Mouse (Mus musculus) heart, embryonic 15.5 days (tissue): ENCODE measurements around the gene Arhgap19. TPM values are rescaled to one million over a fixed set of nuclear protein-coding genes. Genes with fewer than 3 reads are reported as not detected.

Experiments used
- ATAC-seq: fragments of 200-750 bp; cut with Nextera tagmentation; replicated peaks from 2 replicates; pipeline ENCODE4 v1.8.0; 2017; ENCODE audit warnings: low read depth, moderate TSS enrichment; ENCODE audit not compliant: insufficient number of reproducible peaks, insufficient read depth, low FRiP score
- H3K27ac ChIP-seq: fragments of 300-500 bp; sonication (generic); 2 replicates; pipeline ENCODE4 v1.5.1; 2015; ENCODE audit warnings: mild to moderate bottlenecking, inconsistent platforms
- H3K27me3 ChIP-seq: fragments of 300-500 bp; sonication (generic); 2 replicates; pipeline ENCODE4 v1.6.1; 2015; ENCODE audit warnings: inconsistent platforms
- H3K36me3 ChIP-seq: fragments of 300-500 bp; sonication (generic); 2 replicates; pipeline ENCODE4 v1.6.1; 2015; ENCODE audit warnings: mild to moderate bottlenecking, inconsistent platforms
- H3K4me1 ChIP-seq: fragments of 300-500 bp; sonication (generic); replicated peaks from 2 replicates; pipeline ENCODE4 v1.6.1; 2015; ENCODE audit warnings: inconsistent platforms
- H3K4me2 ChIP-seq: fragments of 300-500 bp; sonication (generic); 2 replicates; pipeline ENCODE4 v1.6.1; 2015; ENCODE audit warnings: inconsistent platforms, mild to moderate bottlenecking, moderate library complexity
- H3K4me3 ChIP-seq: fragments of 300-500 bp; sonication (generic); 2 replicates; pipeline ENCODE4 v1.5.1; 2015; ENCODE audit warnings: mild to moderate bottlenecking, inconsistent platforms
- H3K9ac ChIP-seq: fragments of 300-500 bp; sonication (generic); 2 replicates; pipeline ENCODE4 v1.6.1; 2015; ENCODE audit warnings: mild to moderate bottlenecking, inconsistent platforms
- H3K9me3 ChIP-seq: fragments of 300-500 bp; sonication (generic); replicated peaks from 2 replicates; pipeline ENCODE4 v1.6.1; 2016; ENCODE audit warnings: inconsistent platforms
- WGBS: fragments of 180-500 bp; shearing (Covaris S2); methylation state at CpG from one replicate; pipeline ENCODE4 v1.1.7; 2015; ENCODE audit warnings: mixed read lengths; 5-methylcytosine and 5-hydroxymethylcytosine counted together
- polyA plus RNA-seq: library from polyadenylated mRNA; unstranded; fragments of >200 nt; fragmentation: Nextera tagmentation; extraction: Ambion mirVana; gene quantifications from 2 replicates; pipeline ENCODE4 v1.2.1, GENCODE M21; 2015

Gene Arhgap19
- polyA plus RNA-seq, 1 experiment from 2014 or later, result 9.3 TPM

- H3K27ac ChIP-seq, result no peak overlapping the region
- 78% methylated on average over 4 of the region's 4 CpGs for WGBS
- no peak overlapping the region for H3K4me2 ChIP-seq
- H3K9me3 ChIP-seq, result no peaks in the 10 kb centered on the region
- no peaks in the 10 kb centered on the region for H3K27me3 ChIP-seq
- H3K36me3 ChIP-seq, result no peaks in the 10 kb centered on the region
- no peak overlapping the region for H3K4me3 ChIP-seq
- peaks cover 9% of the 10 kb centered on the region for H3K4me1 ChIP-seq
- H3K9ac ChIP-seq, result no peak overlapping the region
- no peak for ATAC-seq
Measured at GRCm38 (mm10) chr19:41813374-41813773, 11.5 kb upstream of the Arhgap19 start.

- H3K27me3 ChIP-seq, result no peaks in the 10 kb centered on the region
- H3K9me3 ChIP-seq, result no peaks in the 10 kb centered on the region
- H3K4me2 ChIP-seq, result no peak overlapping the region
- ATAC-seq, result no peak
- 88% methylated on average over 10 of the region's 10 CpGs for WGBS
- no peak overlapping the region for H3K27ac ChIP-seq
- no peaks in the 10 kb centered on the region for H3K36me3 ChIP-seq
- H3K4me1 ChIP-seq, result peaks cover 6% of the 10 kb centered on the region
- no peak overlapping the region for H3K4me3 ChIP-seq
- H3K9ac ChIP-seq, result no peak overlapping the region
Measured at GRCm38 (mm10) chr19:41812525-41812924, 10.7 kb upstream of the Arhgap19 start.

DNA sequence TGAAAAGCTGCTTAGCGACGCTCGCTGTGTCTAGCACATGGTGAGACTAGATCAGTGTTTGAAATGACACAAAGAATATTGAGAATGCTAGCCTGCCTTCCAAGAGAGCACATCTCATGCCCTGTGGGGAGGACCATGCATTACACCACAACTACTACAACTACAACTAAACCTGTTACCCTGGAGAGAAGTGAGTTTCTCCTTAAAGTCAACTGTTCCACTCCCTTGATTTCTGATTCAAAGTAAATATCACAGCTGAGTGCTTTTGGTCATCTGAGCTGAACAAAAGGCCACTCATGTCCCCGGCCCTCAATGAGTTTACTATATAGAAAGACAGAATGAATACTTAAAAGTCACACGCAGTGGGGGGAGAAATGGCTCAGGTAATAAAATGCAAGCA, 8.2 kb upstream of the Arhgap19 start:
- Histone ChIP-seq H3K4me3 (no peak overlapping the region), H3K4me1 (no peaks in the 10 kb centered on the region), H3K27me3 (no peaks in the 10 kb centered on the region), H3K4me2 (no peak overlapping the region), H3K9ac (no peak overlapping the region), H3K9me3 (no peaks in the 10 kb centered on the region), H3K27ac (no peak overlapping the region), H3K36me3 (no peaks in the 10 kb centered on the region)
- no peak for ATAC-seq
- WGBS, result 83% methylated on average over 5 of the region's 5 CpGs

DNA sequence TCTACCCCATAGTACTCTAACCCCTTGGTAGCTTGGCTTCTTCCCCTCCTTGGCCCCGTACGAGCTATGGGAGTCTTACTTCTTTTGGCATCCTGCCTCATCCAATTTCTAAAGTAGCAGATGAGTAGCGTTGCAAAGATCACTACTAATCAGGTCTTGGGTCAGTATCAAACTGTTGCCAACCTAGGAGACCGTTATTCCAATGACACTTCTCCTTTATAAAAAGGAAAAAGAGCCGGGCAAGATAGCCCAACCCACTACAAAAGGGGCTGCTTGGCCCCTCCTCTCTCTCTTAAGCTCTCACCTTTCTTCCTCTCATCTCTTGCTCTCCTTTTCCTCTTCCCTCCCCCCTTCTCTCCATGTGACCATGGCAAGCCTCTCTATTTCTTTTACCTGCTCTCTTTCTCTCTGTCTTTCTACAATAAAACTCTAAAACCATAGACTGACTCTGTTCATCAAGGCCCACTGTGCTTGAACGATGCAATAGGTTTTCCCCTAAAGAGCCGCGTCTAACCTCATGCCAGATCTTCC, 6.3 kb upstream of the Arhgap19 start:
- Histone ChIP-seq H3K9ac (no peak overlapping the region), H3K4me1 (no peaks in the 10 kb centered on the region), H3K4me3 (no peak overlapping the region), H3K4me2 (no peak overlapping the region), H3K27ac (no peak overlapping the region), H3K9me3 (no peaks in the 10 kb centered on the region), H3K27me3 (no peaks in the 10 kb centered on the region), H3K36me3 (no peaks in the 10 kb centered on the region)
- no peak for ATAC-seq
- WGBS, result 73% methylated on average over 8 of the region's 8 CpGs

- no peak overlapping the region for H3K27ac ChIP-seq
- no peaks in the 10 kb centered on the region for H3K36me3 ChIP-seq
- no peak for ATAC-seq
- WGBS, result 69% methylated on average over 9 of the region's 9 CpGs
- H3K4me2 ChIP-seq, result no peak overlapping the region
- no peaks in the 10 kb centered on the region for H3K27me3 ChIP-seq
- H3K9ac ChIP-seq, result no peak overlapping the region
- peaks cover under 1% of the 10 kb centered on the region; the same call in 1 of the 2 replicates for H3K4me1 ChIP-seq
- no peaks in the 10 kb centered on the region for H3K9me3 ChIP-seq
- H3K4me3 ChIP-seq, result no peak overlapping the region
Measured at GRCm38 (mm10) chr19:41807497-41807896, 5.7 kb upstream of the Arhgap19 start.

DNA sequence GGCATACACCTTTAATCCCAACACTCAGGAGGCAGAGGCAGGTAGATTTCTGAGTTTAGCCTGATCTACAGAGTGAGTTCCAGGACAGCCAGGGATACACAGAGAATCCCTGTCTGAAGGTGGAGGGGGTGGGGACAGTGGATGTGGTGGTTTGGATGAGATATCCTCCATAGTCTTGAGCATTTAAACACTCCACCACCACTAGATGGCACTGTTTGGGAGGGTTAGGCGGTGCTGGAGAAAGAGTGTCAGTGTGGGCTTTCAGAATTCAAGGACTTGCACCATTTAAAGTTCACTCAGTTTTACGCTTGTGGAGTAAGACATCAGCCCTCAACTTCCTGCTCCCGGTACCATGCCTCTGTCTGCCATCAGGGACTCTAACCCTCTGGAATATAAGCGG, 4.0 kb upstream of the Arhgap19 start:
- H3K9ac ChIP-seq, result no peak overlapping the region
- H3K27me3 ChIP-seq, result no peaks in the 10 kb centered on the region
- no peak overlapping the region for H3K4me3 ChIP-seq
- WGBS, result 92% methylated on average over 4 of the region's 4 CpGs
- H3K27ac ChIP-seq, result no peak overlapping the region
- no peak overlapping the region for H3K4me2 ChIP-seq
- no peaks in the 10 kb centered on the region for H3K36me3 ChIP-seq
- H3K9me3 ChIP-seq, result no peaks in the 10 kb centered on the region
- no peak for ATAC-seq
- peaks cover 7% of the 10 kb centered on the region for H3K4me1 ChIP-seq

DNA sequence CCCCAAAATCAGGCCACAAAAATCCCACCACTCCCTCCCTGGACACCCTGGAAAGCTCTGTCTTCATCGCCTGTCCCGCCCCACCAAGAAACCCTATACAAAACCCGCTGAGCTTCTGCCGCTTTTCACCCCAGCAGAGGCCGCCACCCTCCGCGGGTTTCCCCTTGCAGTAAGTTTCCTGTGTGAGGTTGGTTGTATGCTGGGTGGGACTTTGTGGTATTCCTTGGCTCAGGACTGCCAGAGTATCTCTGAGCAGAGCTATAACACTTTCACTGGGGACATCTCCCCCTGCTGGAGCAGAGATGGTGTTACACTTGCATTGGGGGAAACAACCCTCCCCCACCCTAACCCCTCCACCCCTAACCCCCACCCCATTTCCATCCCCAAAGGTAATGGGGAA, 1.5 kb upstream of the Arhgap19 start:
- WGBS, result 35% methylated on average over 7 of the region's 7 CpGs
- ATAC-seq, result no peak

DNA sequence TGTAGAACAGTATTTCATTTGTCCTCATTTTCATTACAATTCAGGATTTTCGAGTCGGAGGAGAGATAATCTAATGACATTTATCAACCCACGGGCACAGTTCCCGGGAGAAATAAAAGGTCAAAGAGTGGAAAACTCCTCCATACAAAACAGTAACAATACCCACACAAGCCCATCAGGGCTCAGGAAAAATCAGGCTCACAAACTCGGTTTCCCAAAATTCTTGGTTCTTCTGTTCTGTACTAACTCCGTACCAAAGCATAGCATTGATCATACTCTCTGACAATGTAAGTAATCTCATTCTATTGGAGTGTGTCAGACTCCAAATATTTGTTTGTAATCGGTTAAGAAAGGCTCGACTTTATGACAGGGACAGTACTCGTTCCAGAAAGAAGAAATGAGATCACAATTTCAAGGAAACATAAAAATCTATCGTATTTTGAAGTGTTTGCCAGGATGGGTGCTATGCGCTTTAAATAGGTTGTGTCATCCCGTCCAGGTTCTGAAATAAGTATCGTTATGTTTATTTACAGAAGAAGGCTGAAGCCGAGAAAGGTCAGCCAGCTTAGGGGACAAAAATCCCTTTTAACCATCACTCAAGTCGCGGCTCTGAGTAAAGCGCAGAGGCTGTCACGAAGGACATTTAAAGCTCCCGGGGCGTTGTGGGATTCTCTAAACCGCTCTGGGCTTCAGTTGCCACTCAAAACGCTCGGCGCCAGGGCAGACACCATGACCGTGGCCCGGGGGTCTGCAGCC, 683 bp downstream of the Arhgap19 start:
- H3K9me3 ChIP-seq, result no peaks in the 10 kb centered on the region
- 4% methylated on average over 26 of the region's 26 CpGs for WGBS

More for the DNA sequence above, 1.5 kb upstream of the Arhgap19 start:
- no peak overlapping the region for H3K4me2 ChIP-seq
- no peaks in the 10 kb centered on the region for H3K36me3 ChIP-seq
- H3K4me1 ChIP-seq, result peaks cover 17% of the 10 kb centered on the region
- H3K4me3 ChIP-seq, result no peak overlapping the region
- no peaks in the 10 kb centered on the region for H3K9me3 ChIP-seq
- H3K27ac ChIP-seq, result no peak overlapping the region
- no peaks in the 10 kb centered on the region for H3K27me3 ChIP-seq
- H3K9ac ChIP-seq, result no peak overlapping the region

GRCm38 (mm10) chr19:41800451-41800850, 1.4 kb downstream of the Arhgap19 start:
- H3K9ac ChIP-seq, result peak overlapping the region; percentile 17; the same call in 1 of the 2 replicates
- peak overlapping the region; percentile 99 for H3K4me3 ChIP-seq
- ATAC-seq, result no peak
- H3K4me1 ChIP-seq, result peaks cover 17% of the 10 kb centered on the region
- H3K27me3 ChIP-seq, result no peaks in the 10 kb centered on the region
- H3K36me3 ChIP-seq, result no peaks in the 10 kb centered on the region
- H3K27ac ChIP-seq, result no peak overlapping the region
- 53% methylated on average over 6 of the region's 6 CpGs for WGBS
- peak overlapping the region; percentile 76 for H3K4me2 ChIP-seq
- no peaks in the 10 kb centered on the region for H3K9me3 ChIP-seq

More for the DNA sequence above, 683 bp downstream of the Arhgap19 start:
- peak overlapping the region; percentile 86 for H3K9ac ChIP-seq
- no peak; the same call in 1 of the 2 replicates for ATAC-seq
- no peaks in the 10 kb centered on the region for H3K27me3 ChIP-seq
- H3K4me3 ChIP-seq, result peak overlapping the region; percentile 99
- H3K4me1 ChIP-seq, result peaks cover 17% of the 10 kb centered on the region
- H3K27ac ChIP-seq, result peak overlapping the region; percentile 80
- no peaks in the 10 kb centered on the region for H3K36me3 ChIP-seq
- peak overlapping the region; percentile 76 for H3K4me2 ChIP-seq

GRCm38 (mm10) chr19:41797536-41797935, 4.3 kb downstream of the Arhgap19 start:
- ATAC-seq, result no peak
- no peak overlapping the region for H3K4me3 ChIP-seq
- 90% methylated on average over 6 of the region's 6 CpGs for WGBS

GRCm38 (mm10) chr19:41796789-41797327, 5.0 kb downstream of the Arhgap19 start:
- H3K27me3 ChIP-seq, result no peaks in the 10 kb centered on the region
- WGBS, result 76% methylated on average over 12 of the region's 12 CpGs
- H3K4me3 ChIP-seq, result no peak overlapping the region
- no peak overlapping the region for H3K27ac ChIP-seq
- no peak overlapping the region for H3K9ac ChIP-seq
- no peak overlapping the region for H3K4me2 ChIP-seq
- H3K4me1 ChIP-seq, result peaks cover 12% of the 10 kb centered on the region
- no peaks in the 10 kb centered on the region for H3K9me3 ChIP-seq
- H3K36me3 ChIP-seq, result no peaks in the 10 kb centered on the region
- no peak for ATAC-seq

More at GRCm38 (mm10) chr19:41797536-41797935, 4.3 kb downstream of the Arhgap19 start:
- H3K4me1 ChIP-seq, result peaks cover 17% of the 10 kb centered on the region
- no peaks in the 10 kb centered on the region for H3K36me3 ChIP-seq
- H3K27ac ChIP-seq, result no peak overlapping the region
- H3K9me3 ChIP-seq, result no peaks in the 10 kb centered on the region
- H3K4me2 ChIP-seq, result no peak overlapping the region
- no peak overlapping the region for H3K9ac ChIP-seq
- H3K27me3 ChIP-seq, result no peaks in the 10 kb centered on the region
